Mouse (Mus musculus) intestine, embryonic 15.5 days (tissue): ENCODE measurements around the gene Tpsg1. TPM values are rescaled to one million over a fixed set of nuclear protein-coding genes. Genes with fewer than 3 reads are reported as not detected.

ENCODE experiments used
- polyA plus RNA-seq: library from polyadenylated mRNA; unstranded; fragments of >200 nt; fragmentation: Nextera tagmentation; extraction: Ambion mirVana; gene quantifications from 2 replicates; pipeline ENCODE4 v1.2.1, GENCODE M21; 2015

Gene Tpsg1
- polyA plus RNA-seq, 1 experiment from 2014 or later, result 14.3 TPM

Other genes with a start within 250 kb of the Tpsg1 start
- 0.15 and 0.25 TPM in 2 replicates for gene Ptx4, start 248.5 kb upstream of the Tpsg1 start, polyA plus RNA-seq
- gene Clcn7, start 235.9 kb upstream of the Tpsg1 start, polyA plus RNA-seq, result 20.3 and 20.4 TPM in 2 replicates
- gene Ccdc154, start 206.8 kb upstream of the Tpsg1 start, polyA plus RNA-seq, result 0.16 and 0.19 TPM in 2 replicates
- gene Gm38655, start 193.8 kb upstream of the Tpsg1 start, polyA plus RNA-seq, result 1.2 and 1.7 TPM in 2 replicates
- 37.4 and 39.5 TPM in 2 replicates for gene BC003965, start 184.7 kb upstream of the Tpsg1 start, polyA plus RNA-seq
- 6.0 and 6.6 TPM in 2 replicates for gene Unkl, start 180.9 kb upstream of the Tpsg1 start, polyA plus RNA-seq
- gene Gnptg, start 129.1 kb upstream of the Tpsg1 start, polyA plus RNA-seq, result 40.6 and 42.7 TPM in 2 replicates
- 37.7 and 38.5 TPM in 2 replicates for gene Tsr3, start 129.1 kb upstream of the Tpsg1 start, polyA plus RNA-seq
- gene Baiap3, start 112.9 kb upstream of the Tpsg1 start, polyA plus RNA-seq, result 4.0 and 4.3 TPM in 2 replicates
- gene Ube2i, start 94.7 kb upstream of the Tpsg1 start, polyA plus RNA-seq, result 490 and 556 TPM in 2 replicates
- 0.62 TPM in 1 of 2 replicates, not detected in the other for gene Prss34, start 70.9 kb upstream of the Tpsg1 start, polyA plus RNA-seq
- gene Prss28, start 60.6 kb upstream of the Tpsg1 start, polyA plus RNA-seq, result not detected in 2 replicates
- not detected in 2 replicates for gene Prss29, start 50.6 kb upstream of the Tpsg1 start, polyA plus RNA-seq
- not detected in 2 replicates for gene Tpsab1, start 23.7 kb upstream of the Tpsg1 start, polyA plus RNA-seq
- 1.9 TPM in 2 replicates for gene Tpsb2, start 3.0 kb upstream of the Tpsg1 start, polyA plus RNA-seq
- 4.3 and 4.6 TPM in 2 replicates for gene Cacna1h, start 64.5 kb downstream of the Tpsg1 start, polyA plus RNA-seq
- not detected in 2 replicates for gene Tekt4, start 85.3 kb downstream of the Tpsg1 start, polyA plus RNA-seq
- 0.49 and 0.73 TPM in 2 replicates for gene Sstr5, start 128.0 kb downstream of the Tpsg1 start, polyA plus RNA-seq
- 5.8 and 6.1 TPM in 2 replicates for gene Sox8, start 201.4 kb downstream of the Tpsg1 start, polyA plus RNA-seq
- gene Lmf1, start 209.8 kb downstream of the Tpsg1 start, polyA plus RNA-seq, result 33.0 and 35.9 TPM in 2 replicates